Mouse (Mus musculus) Muller cell, postnatal 12 days (primary cell): Measurements from ENCODE around the gene Hdac7.

Experiments
- DNase-seq: peaks from one replicate; pipeline ENCODE4 v3.0.0-alpha.2; 2015; ENCODE audit errors: inconsistent ontology term

Hdac7 gene

DNA sequence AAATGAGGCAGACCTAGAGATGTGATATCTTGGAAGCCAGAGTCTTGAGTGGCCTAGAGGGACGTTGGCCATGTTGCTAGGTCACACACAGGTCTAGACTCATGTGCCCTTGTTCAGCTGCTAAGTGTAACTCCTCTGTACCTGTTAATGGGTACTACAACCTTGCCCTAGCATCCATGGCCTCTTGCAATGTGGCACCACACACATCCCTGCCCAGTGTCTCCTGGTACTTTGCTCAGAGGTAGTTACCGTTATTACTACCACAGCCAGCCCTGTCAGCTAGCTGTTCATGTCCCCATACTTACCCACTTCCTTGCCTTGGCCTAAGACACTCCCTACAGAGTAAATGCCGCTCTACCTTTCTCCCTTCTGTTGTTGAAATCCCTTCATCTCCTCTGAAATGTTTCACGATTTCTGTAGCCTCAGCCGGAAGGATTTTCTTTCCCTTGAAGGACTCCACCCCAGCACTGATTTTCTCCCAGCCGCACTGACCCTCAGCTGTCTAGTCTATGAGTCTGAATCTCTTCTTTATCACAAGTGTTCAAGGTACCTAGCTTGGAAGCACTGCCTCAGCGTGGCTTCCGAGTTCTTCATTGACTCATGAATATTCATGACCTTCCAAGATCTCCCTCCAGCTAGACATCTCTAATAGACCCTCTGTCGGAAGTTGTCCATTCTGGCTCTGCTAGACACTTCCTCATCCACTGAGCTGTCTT lies 11.4 kb downstream of the Hdac7 start:
- no peak for DNase-seq

GRCm38 (mm10) chr15:97831987-97832640 lies 12.2 kb downstream of the Hdac7 start:
- peak; percentile 98 for DNase-seq

DNA sequence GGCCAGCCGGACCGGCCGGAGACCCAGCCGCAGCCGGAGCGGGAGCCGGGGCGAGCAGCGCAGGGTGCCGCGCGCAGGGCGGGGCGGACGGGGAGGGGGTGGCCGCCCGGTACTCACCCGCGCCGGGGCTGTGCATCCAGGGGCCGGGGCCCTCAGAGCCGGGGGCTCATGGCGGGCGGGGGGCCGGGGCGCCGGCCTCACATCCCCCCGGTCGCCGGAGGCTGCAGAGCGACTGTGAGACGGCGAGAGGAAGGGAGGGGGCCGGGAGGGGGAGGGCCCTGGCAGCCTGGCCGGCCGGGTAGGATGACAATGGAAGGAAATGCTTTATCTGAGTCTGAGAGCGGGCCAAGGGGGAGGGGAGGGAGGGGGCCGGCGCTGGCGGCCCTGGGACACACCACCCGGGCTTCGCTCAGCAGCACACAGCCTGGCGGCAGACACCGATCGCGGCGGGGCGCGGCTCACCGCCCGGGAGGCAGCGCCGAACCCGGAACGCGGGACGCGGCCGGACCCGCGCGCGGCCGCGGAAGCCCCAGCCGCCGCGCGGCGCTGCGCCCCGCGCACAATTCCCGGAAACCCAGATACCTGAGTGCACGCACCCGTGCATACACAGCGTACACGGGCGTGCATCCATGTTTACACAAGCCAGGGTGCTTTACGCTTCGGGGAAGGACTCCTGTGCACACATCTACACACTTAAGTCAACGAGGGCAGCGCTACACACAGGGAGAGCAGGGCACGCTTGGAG lies 12.9 kb downstream of the Hdac7 start:
- peak; percentile 93 for DNase-seq

DNA sequence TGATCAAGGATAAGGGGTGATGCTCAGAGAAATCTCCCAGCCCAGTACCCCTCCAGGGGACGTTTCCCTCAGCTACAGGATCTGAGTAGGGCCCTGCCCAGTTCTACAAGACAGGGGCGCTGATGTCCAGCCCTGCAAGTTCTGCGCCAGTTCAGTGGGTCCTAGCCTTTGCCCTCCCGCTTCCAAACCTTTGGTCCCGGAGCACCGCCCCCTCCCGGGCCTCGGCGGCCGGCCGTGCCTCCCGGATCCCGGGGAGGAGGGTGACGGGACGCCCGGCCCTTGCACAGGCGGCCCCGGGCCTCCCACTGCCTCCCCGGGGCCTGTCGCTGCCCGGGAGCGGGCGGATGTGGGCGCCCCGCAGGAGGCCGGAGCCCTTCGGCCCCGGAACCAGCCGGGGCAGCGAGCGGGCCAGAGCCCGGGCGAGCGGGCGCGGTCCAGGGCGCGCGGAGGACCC lies 13.5 kb downstream of the Hdac7 start:
- peak; percentile 50 for DNase-seq

GRCm38 (mm10) chr15:97830253-97830787 lies 14.0 kb downstream of the Hdac7 start:
- DNase-seq: peak; percentile 61

DNA sequence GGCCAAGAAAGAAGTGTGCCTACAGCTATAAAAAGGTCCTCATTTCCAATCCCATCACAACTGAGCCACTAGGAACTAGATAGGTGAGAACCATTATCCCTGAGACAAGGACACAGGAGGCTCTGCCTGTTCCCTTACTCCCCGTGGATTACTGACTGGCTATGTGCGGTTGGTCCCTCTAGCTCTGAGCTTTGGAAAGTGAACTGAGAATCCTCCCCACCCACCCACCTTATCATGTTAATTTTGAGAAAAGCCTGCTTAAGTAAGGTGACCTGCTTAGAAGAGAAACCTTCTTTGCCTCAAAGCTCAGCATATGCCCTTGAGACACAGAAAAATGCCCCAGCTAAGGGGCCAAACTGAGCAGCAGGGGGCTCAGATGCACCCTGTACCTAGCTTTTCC lies 14.9 kb downstream of the Hdac7 start:
- no peak for DNase-seq

DNA sequence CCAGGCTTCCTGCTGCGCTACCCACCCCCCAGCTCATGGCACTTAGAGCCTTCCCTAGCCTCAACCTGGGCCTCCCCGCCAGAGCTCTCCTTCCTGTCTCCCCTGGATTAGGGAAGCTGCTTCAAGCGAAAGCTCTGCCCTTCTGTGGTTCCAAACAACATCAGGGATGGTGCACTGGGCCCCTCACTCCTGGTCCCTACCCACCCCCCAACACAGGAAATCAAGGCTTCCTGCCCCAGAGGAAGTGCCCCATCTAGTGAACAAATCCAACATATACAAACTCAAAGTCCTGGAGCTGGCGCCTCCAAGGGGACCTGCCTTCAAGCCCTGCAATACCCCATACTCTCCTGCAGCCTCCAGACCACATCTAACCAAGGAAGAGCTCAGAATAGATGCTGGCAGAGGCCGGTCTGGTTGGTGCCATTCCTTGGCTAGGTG lies 15.4 kb downstream of the Hdac7 start:
- DNase-seq: no peak

DNA sequence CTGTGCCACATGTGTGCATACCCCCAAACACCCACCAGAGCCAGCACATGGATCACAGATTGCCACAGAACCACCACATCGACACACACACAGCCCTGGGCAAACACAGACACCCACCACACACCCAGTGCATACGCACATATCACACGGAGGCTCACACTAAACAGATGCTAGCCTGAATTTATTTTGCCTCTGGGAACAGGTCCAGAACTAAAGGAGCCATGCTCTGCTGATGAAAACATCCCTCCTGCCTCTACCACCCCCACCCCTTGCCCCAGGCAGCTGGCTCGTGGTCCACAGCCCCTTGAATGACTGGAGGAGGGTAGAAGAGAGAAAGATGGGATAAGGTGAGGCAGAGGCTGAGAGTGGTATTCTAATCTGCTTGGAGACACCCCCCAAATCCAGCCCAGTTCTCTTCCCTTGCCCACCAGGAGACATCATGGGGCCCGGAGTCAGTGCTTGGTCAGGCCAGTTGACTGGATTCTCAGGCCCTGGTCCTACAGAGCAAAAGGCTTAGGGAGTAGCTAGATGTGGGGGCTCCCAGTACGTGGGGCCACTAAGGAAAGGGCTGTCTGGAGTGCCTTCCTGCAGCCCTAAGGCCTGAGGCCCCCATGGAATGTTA lies 16.0 kb downstream of the Hdac7 start:
- no peak for DNase-seq

DNA sequence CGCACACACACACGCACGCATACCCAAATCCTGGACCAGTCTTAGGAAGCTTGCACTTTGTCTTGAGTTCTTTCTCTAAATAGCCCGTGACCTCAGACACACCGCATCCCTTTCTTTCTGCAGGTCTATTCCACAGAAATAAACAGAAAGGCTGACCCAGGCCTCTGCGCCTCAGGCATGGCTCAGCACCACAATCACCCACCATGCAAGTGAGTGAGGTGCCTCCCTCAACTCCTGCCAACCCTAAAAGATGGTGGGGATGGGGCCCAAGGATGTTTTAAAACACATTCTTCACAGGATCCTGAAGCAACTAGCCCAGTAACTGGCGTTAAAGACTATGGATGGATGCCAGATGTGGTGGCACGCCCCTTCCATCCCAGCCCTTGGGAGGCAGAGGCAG lies 16.9 kb downstream of the Hdac7 start:
- DNase-seq: no peak

GRCm38 (mm10) chr15:97826588-97827261 lies 17.6 kb downstream of the Hdac7 start:
- DNase-seq: no peak

DNA sequence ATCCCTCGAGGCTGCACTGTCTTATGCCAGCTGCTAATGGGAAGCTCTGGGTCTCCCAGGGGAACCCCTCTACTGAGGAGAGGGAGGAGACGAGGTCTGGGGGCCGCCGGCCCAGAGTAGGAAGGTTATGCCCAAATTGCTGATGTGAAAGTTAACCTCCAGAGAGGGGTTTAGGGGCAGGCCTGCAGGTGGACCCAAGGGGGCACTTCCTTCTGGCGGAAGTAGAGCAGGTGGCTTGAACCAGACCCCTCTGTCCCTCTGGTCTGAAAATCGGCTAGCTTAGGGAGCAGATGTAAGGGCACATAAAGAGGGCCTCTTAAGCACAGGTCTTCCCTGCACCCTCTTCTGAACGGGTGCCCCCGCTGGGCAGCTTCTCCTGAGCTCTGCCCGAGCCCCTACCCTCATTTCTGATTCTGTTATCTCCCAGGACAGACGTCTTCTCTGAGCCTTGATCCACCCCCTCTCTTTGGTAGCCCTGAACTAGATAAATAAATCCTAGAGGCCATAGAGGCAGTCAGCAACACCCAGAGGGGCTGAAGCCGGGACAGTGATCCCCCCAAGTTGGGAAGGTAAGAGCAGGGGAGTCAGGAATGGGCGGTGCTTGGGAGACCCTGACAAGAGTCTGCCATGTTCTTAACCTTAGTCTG lies 18.2 kb downstream of the Hdac7 start:
- DNase-seq: no peak

GRCm38 (mm10) chr15:97825071-97825940 lies 19.0 kb downstream of the Hdac7 start:
- DNase-seq: peak; percentile 93

- DNase-seq: no peak
These were observed 20.3 kb downstream of the Hdac7 start for GRCm38 (mm10) chr15:97824042-97824441.

DNA sequence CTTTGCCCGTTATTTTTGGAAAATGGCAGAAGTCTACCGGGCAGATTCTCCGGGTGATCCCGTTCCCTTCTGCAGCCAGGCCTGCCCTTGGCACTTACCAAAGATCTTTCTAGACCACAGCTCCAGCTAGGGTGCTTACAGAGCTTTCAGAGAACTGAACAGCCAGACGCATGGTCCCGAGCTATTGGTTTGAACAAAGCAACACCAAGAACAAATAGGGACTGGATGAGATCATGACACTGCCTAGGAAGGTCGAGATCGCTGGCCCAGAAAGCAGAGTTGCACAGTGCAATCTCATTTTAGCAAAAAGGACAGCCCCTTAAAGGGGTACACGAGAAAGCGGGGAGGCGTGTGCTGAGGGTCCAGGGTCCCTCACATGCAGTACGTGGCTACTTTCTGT lies 20.8 kb downstream of the Hdac7 start:
- DNase-seq: no peak

GRCm38 (mm10) chr15:97822545-97823228 lies 21.6 kb downstream of the Hdac7 start:
- DNase-seq: no peak

- no peak for DNase-seq
These were observed 22.3 kb downstream of the Hdac7 start for GRCm38 (mm10) chr15:97821983-97822363.

- peak; percentile 55 for DNase-seq
These were observed 22.9 kb downstream of the Hdac7 start for GRCm38 (mm10) chr15:97821321-97821982.

DNA sequence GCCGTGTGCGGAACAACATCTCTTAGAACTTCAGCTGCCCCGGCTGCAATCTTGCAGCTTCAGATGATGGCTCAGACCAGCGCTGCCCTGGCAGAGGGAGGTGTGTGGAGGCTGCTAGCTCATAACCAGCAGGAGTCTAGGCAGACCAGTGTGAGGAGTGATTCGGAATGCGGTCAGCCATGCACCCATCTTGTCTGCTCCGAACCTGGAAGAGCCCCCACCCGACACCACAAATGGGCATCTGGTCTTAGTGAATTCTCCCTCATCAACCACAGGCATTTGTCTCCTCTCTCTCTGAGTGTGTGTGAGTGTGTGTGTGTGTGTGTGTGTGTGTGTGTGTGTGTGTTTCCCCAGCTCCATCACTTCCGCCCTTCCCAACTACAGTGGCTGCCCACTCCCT lies 24.4 kb downstream of the Hdac7 start:
- peak; percentile 85 for DNase-seq
